Mouse (Mus musculus) neural tube, embryonic 11.5 days (tissue): ENCODE results near the gene Slc24a2. TPM values are rescaled to one million over a fixed set of nuclear protein-coding genes. Genes with fewer than 3 reads are reported as not detected.

Experiments
- ATAC-seq: fragments of 200-750 bp; cut with Nextera tagmentation; 2 replicates; pipeline ENCODE4 v1.8.0; 2017; ENCODE audit warnings: moderate number of reproducible peaks, mild to moderate bottlenecking, moderate TSS enrichment, moderate library complexity; ENCODE audit not compliant: insufficient read depth, low FRiP score, low TSS enrichment
- DNase-seq: peaks from one replicate; pipeline ENCODE4 v3.0.0-alpha.2; 2015; ENCODE audit warnings: low spot score
- H3K27ac ChIP-seq: fragments of 300-500 bp; sonication (generic); 2 replicates; pipeline ENCODE4 v1.5.1; 2014; ENCODE audit warnings: low read depth, mild to moderate bottlenecking, low read length
- H3K27me3 ChIP-seq: fragments of 300-500 bp; sonication (generic); 2 replicates; pipeline ENCODE4 v1.6.1; 2014; ENCODE audit warnings: mild to moderate bottlenecking, low read length, mixed read lengths; ENCODE audit not compliant: control insufficient read depth, insufficient read depth
- H3K36me3 ChIP-seq: fragments of 300-500 bp; sonication (generic); 2 replicates; pipeline ENCODE4 v1.6.1; 2014; ENCODE audit warnings: mild to moderate bottlenecking, low read length, moderate library complexity, mixed read lengths; ENCODE audit not compliant: control insufficient read depth, insufficient read depth
- H3K4me1 ChIP-seq: fragments of 300-500 bp; sonication (generic); 2 replicates; pipeline ENCODE4 v1.6.1; 2014; ENCODE audit warnings: low read length, mixed read lengths; ENCODE audit not compliant: control insufficient read depth, insufficient read depth
- H3K4me2 ChIP-seq: fragments of 300-500 bp; sonication (generic); 2 replicates; pipeline ENCODE4 v1.6.1; 2014; ENCODE audit warnings: low read depth, mild to moderate bottlenecking, moderate library complexity
- H3K4me3 ChIP-seq: fragments of 300-500 bp; sonication (generic); 2 replicates; pipeline ENCODE4 v1.5.1; 2014; ENCODE audit warnings: low read depth, low read length
- H3K9ac ChIP-seq: fragments of 300-500 bp; sonication (generic); 2 replicates; pipeline ENCODE4 v1.6.1; 2014; ENCODE audit warnings: mild to moderate bottlenecking, low read length
- H3K9me3 ChIP-seq: fragments of 300-500 bp; sonication (generic); 2 replicates; pipeline ENCODE4 v1.6.1; 2016; ENCODE audit warnings: low read length; ENCODE audit not compliant: control insufficient read depth
- WGBS: fragments of 180-500 bp; shearing (Covaris S2); extraction: QIAGEN DNeasy Blood & Tissue Kit; methylation state at CpG from one replicate; pipeline ENCODE4 v1.1.7; 2014; 5-methylcytosine and 5-hydroxymethylcytosine counted together
- polyA plus RNA-seq: library from polyadenylated mRNA; unstranded; fragments of >200 nt; fragmentation: Nextera tagmentation; extraction: Ambion mirVana; gene quantifications from 2 replicates; pipeline ENCODE4 v1.2.1, GENCODE M21; 2014

Gene Slc24a2
- polyA plus RNA-seq, result 0.91 and 0.99 TPM in 2 replicates

GRCm38 (mm10) chr4:87229960-87230551 is at the start of gene Slc24a2:
Gene Slc24a2, minus strand, starts transcription at chr4:87230477.
- ATAC-seq (peak; percentile 95), DNase-seq (peak; percentile 87)
- no peaks in the 10 kb centered on the region for H3K9me3 ChIP-seq
- H3K4me3 ChIP-seq, result peak within 1 kb of the TSS; percentile 58
- H3K36me3 ChIP-seq, result no peaks in the 10 kb centered on the region
- 0 out of 2 replicates have a peak, but pooled peaks cover 9% of the 10 kb centered on the region for H3K27me3 ChIP-seq
- under 1% methylated on average over 49 of the region's 62 CpGs for WGBS
- H3K4me1 ChIP-seq, result peaks cover 3% of the 10 kb centered on the region; the same call in 1 of the 2 replicates
- H3K4me2 ChIP-seq, result peak within 1 kb of the TSS; percentile 89
- H3K27ac ChIP-seq, result no peak within 1 kb of the TSS
- H3K9ac ChIP-seq, result peak within 1 kb of the TSS; percentile 59

GRCm38 (mm10) chr4:87274825-87275224 is 44.5 kb upstream of the Slc24a2 start:
- Histone ChIP-seq H3K4me2 (no peak overlapping the region), H3K4me1 (no peaks in the 10 kb centered on the region), H3K36me3 (no peaks in the 10 kb centered on the region), H3K9me3 (no peaks in the 10 kb centered on the region), H3K9ac (no peak overlapping the region), H3K27me3 (no peaks in the 10 kb centered on the region), H3K4me3 (no peak overlapping the region), H3K27ac (no peak overlapping the region)
- DNase-seq (no peak), ATAC-seq (no peak)
- WGBS, result 11% methylated on average over 1 of the region's 1 CpGs

GRCm38 (mm10) chr4:87274276-87274675 is 44.0 kb upstream of the Slc24a2 start:
- Histone ChIP-seq H3K4me1 (no peaks in the 10 kb centered on the region), H3K27ac (no peak overlapping the region), H3K27me3 (no peaks in the 10 kb centered on the region), H3K9ac (no peak overlapping the region), H3K36me3 (no peaks in the 10 kb centered on the region), H3K4me3 (no peak overlapping the region), H3K4me2 (no peak overlapping the region), H3K9me3 (no peaks in the 10 kb centered on the region)
- ATAC-seq (no peak), DNase-seq (no peak)
- 88% methylated on average over 2 of the region's 2 CpGs for WGBS

GRCm38 (mm10) chr4:87273476-87273875 is 43.2 kb upstream of the Slc24a2 start:
- no peak for ATAC-seq
- Histone ChIP-seq H3K27me3 (no peaks in the 10 kb centered on the region), H3K4me1 (no peaks in the 10 kb centered on the region), H3K9me3 (no peaks in the 10 kb centered on the region), H3K36me3 (no peaks in the 10 kb centered on the region), H3K9ac (no peak overlapping the region), H3K27ac (no peak overlapping the region), H3K4me2 (no peak overlapping the region), H3K4me3 (no peak overlapping the region)
- no peak for DNase-seq
- WGBS, result 91% methylated on average over 3 of the region's 3 CpGs

GRCm38 (mm10) chr4:87229224-87229959 is 885 bp downstream of the Slc24a2 start:
- DNase-seq (no peak), ATAC-seq (peak; percentile 33; the same call in 1 of the 2 replicates)
- H3K9me3 ChIP-seq, result no peaks in the 10 kb centered on the region
- H3K27me3 ChIP-seq, result 0 out of 2 replicates have a peak, but pooled peaks cover 9% of the 10 kb centered on the region
- H3K27ac ChIP-seq, result no peak overlapping the region
- peak overlapping the region; percentile 59 for H3K9ac ChIP-seq
- H3K36me3 ChIP-seq, result no peaks in the 10 kb centered on the region
- H3K4me3 ChIP-seq, result peak overlapping the region; percentile 58
- peaks cover 3% of the 10 kb centered on the region; the same call in 1 of the 2 replicates for H3K4me1 ChIP-seq
- WGBS, result 20% methylated on average over 14 of the region's 14 CpGs
- peak overlapping the region; percentile 89 for H3K4me2 ChIP-seq

GRCm38 (mm10) chr4:87221586-87221985 is 8.7 kb downstream of the Slc24a2 start:
- ATAC-seq (no peak), DNase-seq (peak; percentile 26)

GRCm38 (mm10) chr4:87218196-87218595 is 12.1 kb downstream of the Slc24a2 start:
- Histone ChIP-seq H3K27ac (no peak overlapping the region), H3K4me3 (no peak overlapping the region), H3K27me3 (no peaks in the 10 kb centered on the region), H3K9ac (no peak overlapping the region), H3K9me3 (no peaks in the 10 kb centered on the region), H3K4me2 (no peak overlapping the region), H3K4me1 (no peaks in the 10 kb centered on the region), H3K36me3 (no peaks in the 10 kb centered on the region)
- WGBS, result 75% methylated on average over 5 of the region's 5 CpGs
- ATAC-seq, result no peak
- DNase-seq, result no peak

More at GRCm38 (mm10) chr4:87221586-87221985, 8.7 kb downstream of the Slc24a2 start:
- 74% methylated on average over 2 of the region's 2 CpGs for WGBS
- Histone ChIP-seq H3K4me3 (no peak overlapping the region), H3K9ac (no peak overlapping the region), H3K27me3 (no peaks in the 10 kb centered on the region), H3K36me3 (no peaks in the 10 kb centered on the region), H3K4me2 (no peak overlapping the region), H3K9me3 (no peaks in the 10 kb centered on the region), H3K4me1 (no peaks in the 10 kb centered on the region), H3K27ac (no peak overlapping the region)

GRCm38 (mm10) chr4:87211344-87211978 is 18.8 kb downstream of the Slc24a2 start:
- DNase-seq (no peak), ATAC-seq (no peak)
- H3K4me2 ChIP-seq, result no peak overlapping the region
- no peaks in the 10 kb centered on the region for H3K4me1 ChIP-seq
- H3K36me3 ChIP-seq, result no peaks in the 10 kb centered on the region
- no peaks in the 10 kb centered on the region for H3K27me3 ChIP-seq
- H3K9me3 ChIP-seq, result no peaks in the 10 kb centered on the region
- 80% methylated on average over 6 of the region's 6 CpGs for WGBS
- H3K4me3 ChIP-seq, result no peak overlapping the region
- H3K27ac ChIP-seq, result no peak overlapping the region
- no peak overlapping the region for H3K9ac ChIP-seq
